Mouse (Mus musculus) lung, embryonic 15.5 days (tissue): ENCODE results near the gene Slc7a14. TPM values are rescaled to one million over a fixed set of nuclear protein-coding genes. Genes with fewer than 3 reads are reported as not detected.

Experiments used
- ATAC-seq: fragments of 200-750 bp; cut with Nextera tagmentation; 2 replicates; pipeline ENCODE4 v1.8.0; 2017; ENCODE audit warnings: moderate number of reproducible peaks, borderline replicate concordance; ENCODE audit not compliant: low FRiP score, low TSS enrichment; ENCODE audit errors: extremely low read depth
- H3K27ac ChIP-seq: fragments of 300-500 bp; sonication (generic); 2 replicates; pipeline ENCODE4 v1.5.1; 2015; ENCODE audit warnings: moderate library complexity, mild to moderate bottlenecking, inconsistent platforms
- H3K27me3 ChIP-seq: fragments of 300-500 bp; sonication (generic); 2 replicates; pipeline ENCODE4 v1.6.1; 2015; ENCODE audit warnings: inconsistent platforms
- H3K36me3 ChIP-seq: fragments of 300-500 bp; sonication (generic); 2 replicates; pipeline ENCODE4 v1.6.1; 2015; ENCODE audit warnings: inconsistent platforms
- H3K4me1 ChIP-seq: fragments of 300-500 bp; sonication (generic); 2 replicates; pipeline ENCODE4 v1.6.1; 2015; ENCODE audit warnings: inconsistent platforms
- H3K4me2 ChIP-seq: fragments of 300-500 bp; sonication (generic); 2 replicates; pipeline ENCODE4 v1.6.1; 2015; ENCODE audit warnings: inconsistent platforms, mild to moderate bottlenecking, moderate library complexity
- H3K4me3 ChIP-seq: fragments of 300-500 bp; sonication (generic); 2 replicates; pipeline ENCODE4 v1.5.1; 2015; ENCODE audit warnings: mild to moderate bottlenecking, inconsistent platforms
- H3K9ac ChIP-seq: fragments of 300-500 bp; sonication (generic); 2 replicates; pipeline ENCODE4 v1.6.1; 2015; ENCODE audit warnings: inconsistent platforms
- H3K9me3 ChIP-seq: fragments of 300-500 bp; sonication (generic); 2 replicates; pipeline ENCODE4 v1.6.1; 2016; ENCODE audit warnings: inconsistent platforms
- WGBS: fragments of 180-500 bp; shearing (Covaris S2); methylation state at CpG from one replicate; pipeline ENCODE4 v1.1.7; 2015; 5-methylcytosine and 5-hydroxymethylcytosine counted together
- polyA plus RNA-seq: library from polyadenylated mRNA; unstranded; fragments of >200 nt; fragmentation: Nextera tagmentation; extraction: Ambion mirVana; gene quantifications from 2 replicates; pipeline ENCODE4 v1.2.1, GENCODE M21; 2015

Slc7a14 gene
- polyA plus RNA-seq = 0.11 and 0.27 TPM in 2 replicates

- H3K4me1 ChIP-seq = no peaks in the 10 kb centered on the region
- no peaks in the 10 kb centered on the region for H3K36me3 ChIP-seq
- no peak within 1 kb of the TSS for H3K4me3 ChIP-seq
- H3K4me2 ChIP-seq = no peak within 1 kb of the TSS
- H3K27ac ChIP-seq = no peak within 1 kb of the TSS
- peaks cover 35% of the 10 kb centered on the region for H3K27me3 ChIP-seq
- ATAC-seq = no peak
- no peaks in the 10 kb centered on the region for H3K9me3 ChIP-seq
- no peak within 1 kb of the TSS for H3K9ac ChIP-seq
- 1% methylated on average over 30 of the region's 38 CpGs for WGBS
These were observed at the start of gene Slc7a14 for GRCm38 (mm10) chr3:31309934-31310787. TSS of gene Slc7a14 (minus strand) at chr3:31310378.

DNA sequence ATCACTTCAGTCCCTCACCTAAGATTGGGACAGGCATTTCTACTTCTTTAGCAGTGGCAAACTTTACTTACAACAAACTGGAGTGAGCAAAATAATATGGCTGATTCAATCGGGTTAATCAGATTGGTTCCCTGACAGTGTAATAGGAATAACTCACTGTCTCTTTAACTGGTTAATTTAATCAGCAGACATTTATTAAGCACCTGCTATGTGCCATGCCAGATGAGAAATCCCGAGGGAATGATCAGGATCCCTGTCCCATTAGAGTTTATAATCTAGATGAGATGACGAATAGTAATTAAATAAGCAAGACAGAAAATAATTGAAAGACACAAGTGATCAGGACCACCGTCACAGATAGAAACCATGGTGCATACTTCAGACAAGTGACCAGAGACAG is 36.4 kb upstream of the Slc7a14 start:
- H3K4me3 ChIP-seq = no peak overlapping the region
- WGBS = 73% methylated on average over 4 of the region's 4 CpGs
- H3K4me1 ChIP-seq = no peaks in the 10 kb centered on the region
- no peak for ATAC-seq
- no peak overlapping the region for H3K4me2 ChIP-seq
- H3K9me3 ChIP-seq = no peaks in the 10 kb centered on the region
- no peaks in the 10 kb centered on the region for H3K27me3 ChIP-seq
- H3K36me3 ChIP-seq = no peaks in the 10 kb centered on the region
- H3K27ac ChIP-seq = no peak overlapping the region
- no peak overlapping the region for H3K9ac ChIP-seq

- WGBS = 46% methylated on average over 4 of the region's 4 CpGs
- H3K9ac ChIP-seq = no peak overlapping the region
- no peaks in the 10 kb centered on the region for H3K9me3 ChIP-seq
- no peaks in the 10 kb centered on the region for H3K36me3 ChIP-seq
- no peak overlapping the region for H3K4me3 ChIP-seq
- no peaks in the 10 kb centered on the region for H3K4me1 ChIP-seq
- H3K27me3 ChIP-seq = no peaks in the 10 kb centered on the region
- ATAC-seq = no peak
- no peak overlapping the region for H3K4me2 ChIP-seq
- H3K27ac ChIP-seq = no peak overlapping the region
These were observed 35.6 kb upstream of the Slc7a14 start for GRCm38 (mm10) chr3:31345766-31346165.

- no peak for ATAC-seq
- H3K4me3 ChIP-seq = no peak overlapping the region
- H3K4me1 ChIP-seq = no peaks in the 10 kb centered on the region
- WGBS = 60% methylated on average over 3 of the region's 3 CpGs
- no peak overlapping the region for H3K9ac ChIP-seq
- H3K4me2 ChIP-seq = no peak overlapping the region
- no peaks in the 10 kb centered on the region for H3K36me3 ChIP-seq
- no peaks in the 10 kb centered on the region for H3K27me3 ChIP-seq
- H3K9me3 ChIP-seq = no peaks in the 10 kb centered on the region
- no peak overlapping the region for H3K27ac ChIP-seq
These were observed 29.1 kb upstream of the Slc7a14 start for GRCm38 (mm10) chr3:31339236-31339635.

DNA sequence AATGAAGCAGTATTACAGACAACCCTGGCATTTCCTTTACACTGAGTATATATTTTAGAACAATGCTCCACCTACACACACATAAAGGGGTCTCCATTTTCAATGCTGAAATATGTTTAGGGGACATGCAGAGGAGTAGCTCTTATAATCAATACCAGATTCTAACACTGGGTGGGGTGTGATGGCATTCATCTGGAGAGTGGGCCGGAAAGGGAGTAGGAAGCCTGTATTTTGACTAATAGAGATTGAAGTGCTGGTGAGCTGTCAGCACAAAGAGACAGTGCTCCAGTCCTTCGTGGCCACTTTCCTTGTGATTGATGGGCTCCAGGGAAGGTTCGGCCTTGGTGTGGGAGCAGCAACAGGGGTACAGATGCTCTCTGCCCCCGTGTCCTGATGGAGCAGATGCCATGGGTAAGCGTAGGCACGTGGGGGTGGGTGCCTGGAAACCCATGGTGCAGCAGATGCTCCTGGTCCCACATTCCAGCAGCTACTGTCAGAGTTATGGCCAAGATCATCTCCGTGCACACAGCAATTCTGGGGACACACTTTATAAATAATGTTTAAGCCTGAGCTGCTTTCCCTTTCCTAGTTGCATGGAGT is 18.2 kb upstream of the Slc7a14 start:
- no peak overlapping the region for H3K4me3 ChIP-seq

GRCm38 (mm10) chr3:31327791-31328190 is 17.6 kb upstream of the Slc7a14 start:
- H3K4me2 ChIP-seq = no peak overlapping the region
- no peaks in the 10 kb centered on the region for H3K9me3 ChIP-seq
- no peak overlapping the region for H3K4me3 ChIP-seq
- H3K27ac ChIP-seq = no peak overlapping the region
- no peak overlapping the region for H3K9ac ChIP-seq
- no peaks in the 10 kb centered on the region for H3K36me3 ChIP-seq
- WGBS = 86% methylated on average over 5 of the region's 5 CpGs
- H3K4me1 ChIP-seq = no peaks in the 10 kb centered on the region
- no peak for ATAC-seq
- H3K27me3 ChIP-seq = no peaks in the 10 kb centered on the region

More for the DNA sequence above, 18.2 kb upstream of the Slc7a14 start:
- Histone ChIP-seq H3K36me3 (no peaks in the 10 kb centered on the region), H3K27ac (no peak overlapping the region), H3K9me3 (no peaks in the 10 kb centered on the region), H3K9ac (no peak overlapping the region), H3K4me2 (no peak overlapping the region), H3K27me3 (no peaks in the 10 kb centered on the region), H3K4me1 (no peaks in the 10 kb centered on the region)
- no peak for ATAC-seq
- WGBS = 51% methylated on average over 7 of the region's 7 CpGs

GRCm38 (mm10) chr3:31324231-31324654 is 14.1 kb upstream of the Slc7a14 start:
- ATAC-seq = no peak
- 44% methylated on average over 3 of the region's 3 CpGs for WGBS

GRCm38 (mm10) chr3:31309371-31309933 is 726 bp downstream of the Slc7a14 start:
- peaks cover 35% of the 10 kb centered on the region for H3K27me3 ChIP-seq
- H3K9me3 ChIP-seq = no peaks in the 10 kb centered on the region
- no peak overlapping the region for H3K27ac ChIP-seq
- no peak overlapping the region for H3K4me2 ChIP-seq
- no peak overlapping the region for H3K9ac ChIP-seq
- 2% methylated on average over 36 of the region's 36 CpGs for WGBS
- no peak overlapping the region for H3K4me3 ChIP-seq
- ATAC-seq = peak; percentile 23; the same call in 1 of the 2 replicates
- no peaks in the 10 kb centered on the region for H3K36me3 ChIP-seq
- no peaks in the 10 kb centered on the region for H3K4me1 ChIP-seq

More at GRCm38 (mm10) chr3:31324231-31324654, 14.1 kb upstream of the Slc7a14 start:
- Histone ChIP-seq H3K4me2 (no peak overlapping the region), H3K9me3 (no peaks in the 10 kb centered on the region), H3K27ac (no peak overlapping the region), H3K27me3 (no peaks in the 10 kb centered on the region), H3K4me1 (no peaks in the 10 kb centered on the region), H3K4me3 (no peak overlapping the region), H3K9ac (no peak overlapping the region), H3K36me3 (no peaks in the 10 kb centered on the region)

DNA sequence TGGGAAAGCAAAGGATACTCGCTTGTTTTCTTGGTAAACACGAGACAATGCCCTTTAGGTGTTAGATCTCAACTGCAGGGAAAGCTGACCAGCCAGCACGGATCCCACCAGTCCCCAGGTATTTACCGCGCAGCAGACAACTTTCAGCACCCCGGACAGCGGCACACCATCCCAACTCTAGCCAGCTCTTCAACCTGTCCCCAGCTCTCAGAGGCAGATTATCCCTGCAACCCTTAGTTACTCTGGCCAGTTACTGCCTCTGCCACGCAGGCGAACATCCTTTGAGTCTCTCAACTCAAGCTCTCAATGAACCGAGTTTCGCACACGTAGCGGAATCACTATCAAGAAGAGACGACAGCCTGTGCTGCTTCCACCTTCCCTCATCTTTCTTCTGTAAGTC is 1.3 kb downstream of the Slc7a14 start:
- WGBS = 4% methylated on average over 14 of the region's 14 CpGs
- no peak for ATAC-seq

DNA sequence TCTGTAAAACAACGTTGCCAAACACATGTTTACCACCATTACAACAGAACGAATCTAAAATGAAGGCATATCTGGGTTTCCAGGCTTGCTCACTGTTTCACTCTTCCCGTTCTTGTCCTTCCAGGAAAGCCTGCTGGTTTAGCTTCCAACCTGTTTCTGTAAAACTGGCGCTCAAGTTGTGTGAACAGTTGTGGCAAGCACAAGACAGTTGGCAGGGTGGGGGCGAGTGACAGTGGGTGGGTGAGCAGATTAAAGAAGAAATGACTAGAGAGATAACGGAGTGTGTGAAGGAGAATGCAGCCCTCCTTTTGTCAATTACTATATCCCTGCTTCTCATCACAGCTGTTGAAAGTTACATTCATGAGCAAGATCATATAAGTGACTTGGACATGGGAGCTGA is 2.2 kb downstream of the Slc7a14 start:
- no peaks in the 10 kb centered on the region for H3K4me1 ChIP-seq
- H3K27me3 ChIP-seq = peaks cover 35% of the 10 kb centered on the region
- no peak for ATAC-seq
- no peak overlapping the region for H3K4me3 ChIP-seq
- no peaks in the 10 kb centered on the region for H3K9me3 ChIP-seq
- no peaks in the 10 kb centered on the region for H3K36me3 ChIP-seq
- H3K4me2 ChIP-seq = no peak overlapping the region
- H3K27ac ChIP-seq = no peak overlapping the region
- H3K9ac ChIP-seq = no peak overlapping the region
- 72% methylated on average over 6 of the region's 6 CpGs for WGBS

More for the DNA sequence above, 1.3 kb downstream of the Slc7a14 start:
- Histone ChIP-seq H3K27ac (no peak overlapping the region), H3K9me3 (no peaks in the 10 kb centered on the region), H3K36me3 (no peaks in the 10 kb centered on the region), H3K4me2 (no peak overlapping the region), H3K9ac (no peak overlapping the region), H3K4me1 (no peaks in the 10 kb centered on the region), H3K27me3 (peaks cover 35% of the 10 kb centered on the region), H3K4me3 (no peak overlapping the region)

DNA sequence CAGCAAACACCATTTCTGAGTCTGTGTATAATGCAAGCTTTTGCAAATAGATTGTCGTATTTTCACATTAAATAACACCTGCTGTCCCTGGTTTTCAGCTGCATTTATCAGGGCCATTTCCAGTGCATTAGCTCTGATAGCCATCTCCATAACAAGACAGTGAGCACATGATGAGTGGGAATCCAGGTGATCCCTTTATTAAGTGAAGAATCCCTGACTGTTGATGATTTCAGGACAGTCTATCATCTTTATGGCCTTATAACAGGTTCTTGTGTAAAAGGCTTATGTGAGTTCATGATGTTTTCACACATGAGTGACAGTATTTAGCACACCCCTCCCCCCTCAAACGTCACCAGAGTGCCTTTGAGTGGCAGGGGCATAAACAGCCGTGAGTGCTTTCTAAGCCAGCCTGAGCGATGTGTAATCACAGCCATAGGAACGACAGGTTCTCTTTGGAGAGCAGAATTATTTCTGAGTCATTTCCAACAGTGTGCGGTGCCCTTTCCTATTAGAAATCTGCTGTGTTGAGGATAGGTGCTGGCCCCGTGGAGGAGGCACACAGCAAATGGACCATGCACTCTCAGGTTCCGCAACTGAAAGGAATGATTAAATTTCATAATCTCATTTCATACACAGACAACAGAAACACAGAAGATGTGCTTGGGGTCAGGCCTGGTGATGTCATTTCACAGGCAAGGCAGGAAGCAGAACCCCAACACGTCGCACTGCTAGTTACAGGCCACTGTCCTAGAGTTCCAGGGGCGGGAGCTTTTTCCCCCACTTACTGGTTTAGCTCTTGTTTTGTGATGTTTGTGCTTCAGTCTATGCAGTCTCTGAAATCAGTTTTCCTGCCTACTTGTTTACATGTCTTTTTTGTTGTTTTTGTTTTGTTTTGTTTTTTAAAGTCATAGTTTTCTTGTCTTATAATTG is 18.2 kb downstream of the Slc7a14 start:
- Histone ChIP-seq H3K9ac (no peak overlapping the region), H3K4me2 (no peak overlapping the region), H3K27ac (no peak overlapping the region), H3K4me1 (0 out of 2 replicates have a peak, but pooled peaks cover 5% of the 10 kb centered on the region), H3K9me3 (no peaks in the 10 kb centered on the region), H3K36me3 (no peaks in the 10 kb centered on the region), H3K27me3 (no peaks in the 10 kb centered on the region), H3K4me3 (no peak overlapping the region)
- no peak for ATAC-seq
- 50% methylated on average over 11 of the region's 11 CpGs for WGBS
